Mouse (Mus musculus): ENCODE measurements around the gene Rps24.

The Rps24 gene

GRCm38 (mm10) chr14:24512527-24513161 is 25.7 kb downstream of the Rps24 start:
- no peak for DNase-seq

GRCm38 (mm10) chr14:24521597-24521996 is 34.7 kb downstream of the Rps24 start:
- no peak for DNase-seq

- DNase-seq: no peak
Observed at GRCm38 (mm10) chr14:24525137-24525536, 38.2 kb downstream of the Rps24 start.

- no peak for DNase-seq
Observed at GRCm38 (mm10) chr14:24525677-24526415, 38.9 kb downstream of the Rps24 start.

- DNase-seq: no peak
Observed at GRCm38 (mm10) chr14:24526440-24526839, 39.5 kb downstream of the Rps24 start.

GRCm38 (mm10) chr14:24530228-24530627 is 43.3 kb downstream of the Rps24 start:
- DNase-seq: no peak

- no peak for DNase-seq
Observed at GRCm38 (mm10) chr14:24534865-24535545, 48.1 kb downstream of the Rps24 start.

GRCm38 (mm10) chr14:24542901-24543300 is 56.0 kb downstream of the Rps24 start:
- DNase-seq: peak; percentile 87

GRCm38 (mm10) chr14:24544057-24544456 is 57.1 kb downstream of the Rps24 start:
- peak; percentile 23 for DNase-seq
